Mouse (Mus musculus): ENCODE measurements at regions not wholly inside any gene's neighbourhood (a gene's known extent, or its start where the extent isn't known, plus 50 kb on each side); places are given as distances from the start of the nearest gene placed in this dataset.

GRCm38 (mm10) chr7:34484908-34485598 is 91.9 kb upstream of the Lsm14a start:
- H3K9me3 ChIP-seq (replicated peaks), result 0 out of 2 replicates have a peak, but pooled peaks cover 3% of the 10 kb centered on the region
- no peak overlapping the region for H3K9ac ChIP-seq
- no peaks in the 10 kb centered on the region for H3K4me1 ChIP-seq
- 65% methylated on average over 18 of the region's 18 CpGs for WGBS (ENCODE audit: insufficient replicate concordance)
- H3K27me3 ChIP-seq (replicated peaks), result no peaks in the 10 kb centered on the region
- no peak overlapping the region for H3K4me2 ChIP-seq
- H3K4me3 ChIP-seq, result no peak overlapping the region
- no peak for ATAC-seq
- no peak overlapping the region for H3K27ac ChIP-seq
- no peaks in the 10 kb centered on the region for H3K36me3 ChIP-seq

GRCm38 (mm10) chr7:34483368-34483767 is 90.3 kb upstream of the Lsm14a start:
- Histone ChIP-seq H3K4me3 (no peak overlapping the region), H3K27me3 (replicated peaks) (no peaks in the 10 kb centered on the region), H3K4me2 (no peak overlapping the region), H3K36me3 (no peaks in the 10 kb centered on the region), H3K27ac (no peak overlapping the region), H3K9me3 (replicated peaks) (0 out of 2 replicates have a peak, but pooled peaks cover 3% of the 10 kb centered on the region), H3K9ac (no peak overlapping the region), H3K4me1 (no peaks in the 10 kb centered on the region)
- WGBS (ENCODE audit: insufficient replicate concordance), result 76% methylated on average over 8 of the region's 9 CpGs
- no peak for ATAC-seq

- no peak overlapping the region for H3K4me3 ChIP-seq
- no peaks in the 10 kb centered on the region for H3K4me1 ChIP-seq
- H3K36me3 ChIP-seq, result no peaks in the 10 kb centered on the region
- no peaks in the 10 kb centered on the region for H3K27me3 ChIP-seq (replicated peaks)
- WGBS (ENCODE audit: insufficient replicate concordance), result 51% methylated on average over 5 of the region's 5 CpGs
- ATAC-seq, result no peak
- 0 out of 2 replicates have a peak, but pooled peaks cover 3% of the 10 kb centered on the region for H3K9me3 ChIP-seq (replicated peaks)
- no peak overlapping the region for H3K27ac ChIP-seq
- no peak overlapping the region for H3K4me2 ChIP-seq
- H3K9ac ChIP-seq, result no peak overlapping the region
Measured at GRCm38 (mm10) chr7:34480771-34481170, 87.7 kb upstream of the Lsm14a start.

- H3K36me3 ChIP-seq, result no peaks in the 10 kb centered on the region
- no peaks in the 10 kb centered on the region for H3K9me3 ChIP-seq (replicated peaks)
- ATAC-seq, result no peak
- no peak overlapping the region for H3K9ac ChIP-seq
- no peak overlapping the region for H3K4me2 ChIP-seq
- no peak overlapping the region for H3K27ac ChIP-seq
- no peak overlapping the region for H3K4me3 ChIP-seq
- H3K4me1 ChIP-seq, result no peaks in the 10 kb centered on the region
- WGBS (ENCODE audit: insufficient replicate concordance), result 46% methylated on average over 14 of the region's 14 CpGs
- H3K27me3 ChIP-seq (replicated peaks), result no peaks in the 10 kb centered on the region
Measured at GRCm38 (mm10) chr7:34471003-34471402, 77.9 kb upstream of the Lsm14a start.

- H3K4me1 ChIP-seq, result no peaks in the 10 kb centered on the region
- no peak overlapping the region for H3K4me2 ChIP-seq
- no peaks in the 10 kb centered on the region for H3K36me3 ChIP-seq
- no peak overlapping the region for H3K27ac ChIP-seq
- no peak for ATAC-seq
- WGBS (ENCODE audit: insufficient replicate concordance), result 60% methylated on average over 9 of the region's 9 CpGs
- H3K9me3 ChIP-seq (replicated peaks), result no peaks in the 10 kb centered on the region
- no peaks in the 10 kb centered on the region for H3K27me3 ChIP-seq (replicated peaks)
- no peak overlapping the region for H3K9ac ChIP-seq
- H3K4me3 ChIP-seq, result no peak overlapping the region
Measured at GRCm38 (mm10) chr7:34462069-34462468, 69.0 kb upstream of the Lsm14a start.

GRCm38 (mm10) chr7:34459834-34460495 is 66.8 kb upstream of the Lsm14a start:
- Histone ChIP-seq H3K9me3 (replicated peaks) (no peaks in the 10 kb centered on the region), H3K36me3 (no peaks in the 10 kb centered on the region), H3K4me2 (no peak overlapping the region), H3K9ac (no peak overlapping the region), H3K27me3 (replicated peaks) (no peaks in the 10 kb centered on the region), H3K4me3 (no peak overlapping the region), H3K4me1 (no peaks in the 10 kb centered on the region), H3K27ac (no peak overlapping the region)
- WGBS (ENCODE audit: insufficient replicate concordance), result 66% methylated on average over 3 of the region's 3 CpGs
- no peak for ATAC-seq

- H3K4me1 ChIP-seq, result no peaks in the 10 kb centered on the region
- no peaks in the 10 kb centered on the region for H3K27me3 ChIP-seq (replicated peaks)
- H3K4me2 ChIP-seq, result no peak overlapping the region
- H3K4me3 ChIP-seq, result no peak overlapping the region
- no peaks in the 10 kb centered on the region for H3K36me3 ChIP-seq
- WGBS (ENCODE audit: insufficient replicate concordance), result 74% methylated on average over 4 of the region's 4 CpGs
- no peaks in the 10 kb centered on the region for H3K9me3 ChIP-seq (replicated peaks)
- ATAC-seq, result no peak
- no peak overlapping the region for H3K9ac ChIP-seq
- H3K27ac ChIP-seq, result no peak overlapping the region
Measured at GRCm38 (mm10) chr7:34458851-34459250, 65.7 kb upstream of the Lsm14a start.

GRCm38 (mm10) chr7:34448364-34448763 is 55.2 kb upstream of the Lsm14a start:
- Histone ChIP-seq H3K4me1 (no peaks in the 10 kb centered on the region), H3K4me3 (no peak overlapping the region), H3K27me3 (replicated peaks) (no peaks in the 10 kb centered on the region), H3K36me3 (no peaks in the 10 kb centered on the region), H3K9me3 (replicated peaks) (no peaks in the 10 kb centered on the region), H3K9ac (no peak overlapping the region), H3K27ac (no peak overlapping the region), H3K4me2 (no peak overlapping the region)
- 44% methylated on average over 2 of the region's 2 CpGs for WGBS (ENCODE audit: insufficient replicate concordance)
- ATAC-seq, result no peak

GRCm38 (mm10) chr7:34444263-34444662 is 51.1 kb upstream of the Lsm14a start:
- ATAC-seq, result no peak
- H3K27me3 ChIP-seq (replicated peaks), result no peaks in the 10 kb centered on the region
- no peaks in the 10 kb centered on the region for H3K9me3 ChIP-seq (replicated peaks)
- H3K4me1 ChIP-seq, result no peaks in the 10 kb centered on the region
- H3K4me3 ChIP-seq, result no peak overlapping the region
- no peaks in the 10 kb centered on the region for H3K36me3 ChIP-seq
- H3K27ac ChIP-seq, result no peak overlapping the region
- WGBS (ENCODE audit: insufficient replicate concordance), result 65% methylated on average over 17 of the region's 17 CpGs
- H3K9ac ChIP-seq, result no peak overlapping the region
- no peak overlapping the region for H3K4me2 ChIP-seq

Data from liver, embryonic 12.5 days (tissue).